Mouse (Mus musculus) liver, embryonic 14.5 days (tissue): ENCODE data around the gene Umodl1.

ENCODE experiments used
- CTCF ChIP-seq: IDR thresholded peaks from 2 replicates; pipeline ENCODE4 v1.5.1; 2016; ENCODE audit warnings: antibody characterized with exemption, low read depth, control low read depth
- EP300 ChIP-seq: IDR thresholded peaks from 2 replicates; pipeline ENCODE4 v1.6.1; 2016; ENCODE audit warnings: antibody characterized with exemption, low read depth

DNA sequence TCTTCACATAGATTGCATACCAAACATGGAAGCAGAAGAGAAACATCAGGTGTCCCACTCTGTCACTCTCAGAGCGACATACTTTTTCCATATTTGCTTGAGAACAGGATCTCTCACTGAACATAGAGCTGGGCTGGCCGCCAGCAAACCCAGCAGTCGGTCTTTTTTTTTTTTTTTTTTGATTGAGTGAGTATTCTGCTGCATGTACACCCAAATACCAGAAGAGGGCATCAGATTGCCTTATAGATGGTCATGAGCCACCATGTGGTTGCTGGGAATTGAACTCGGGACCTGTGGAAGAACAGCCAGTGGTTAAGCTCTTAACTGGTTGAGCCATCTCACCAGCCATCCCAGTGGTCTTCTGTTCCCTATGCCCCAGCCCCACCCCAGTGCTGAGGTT, 30.9 kb upstream of the Umodl1 start:
- TF ChIP-seq CTCF (no peak), EP300 (no peak)
